ENCODE assay signal across 28 mouse cellular contexts in genomic region chr1:45890173-45890572, GRCm38 (mm10). TPM values are rescaled to one million over a fixed set of nuclear protein-coding genes. Genes with fewer than 3 reads are reported as not detected.
DNase-seq lines count a peak whose midpoint lies in the region; ATAC-seq and TF ChIP-seq lines count a peak whose summit lies in the region.
"Had no signal": no experiment of that assay in that cellular context is flagged by ENCODE, and none has a peak within 500 bp of the region (broad histone marks: within the 10 kb centered on the region; RNA-seq: fewer than 3 reads in every experiment).

Gene Gm5269 (minus strand): TSS chr1:45890273.

- TF ChIP-seq CTCF in stomach, postnatal 0 days (IDR thresholded peaks at IDR 0.05; ENCODE audit: low read depth), result no peak

- no peak within 1 kb of the TSS for H3K4me3 ChIP-seq in embryonic facial prominence, embryonic 13.5 days
- H3K4me3 ChIP-seq in embryonic facial prominence, embryonic 10.5 days, result no peak within 1 kb of the TSS
- H3K4me3 ChIP-seq in limb, embryonic 15.5 days, result no peak within 1 kb of the TSS
- no peak within 1 kb of the TSS for H3K4me3 ChIP-seq in limb, embryonic 10.5 days
- no peak within 1 kb of the TSS for H3K4me3 ChIP-seq in stomach, embryonic 15.5 days (replicated peaks)
- H3K4me3 ChIP-seq in stomach, postnatal 0 days (ENCODE audit: low read depth, low read length), result no peak within 1 kb of the TSS
- H3K4me3 ChIP-seq: erythroblast, embryonic 14.5 days; forebrain, embryonic 10.5 days; forebrain, embryonic 12.5 days had no signal

- no peaks in the 10 kb centered on the region for H3K9me3 ChIP-seq in embryonic facial prominence, embryonic 13.5 days
- H3K9me3 ChIP-seq in embryonic facial prominence, embryonic 10.5 days, result no peaks in the 10 kb centered on the region
- no peaks in the 10 kb centered on the region for H3K9me3 ChIP-seq in limb, embryonic 15.5 days
- H3K9me3 ChIP-seq in limb, embryonic 10.5 days (replicated peaks), result no peaks in the 10 kb centered on the region
- no peaks in the 10 kb centered on the region for H3K9me3 ChIP-seq in stomach, embryonic 15.5 days
- H3K9me3 ChIP-seq in stomach, postnatal 0 days (ENCODE audit: control insufficient read depth, low read length), result no peaks in the 10 kb centered on the region
- H3K9me3 ChIP-seq: forebrain, embryonic 10.5 days; forebrain, embryonic 12.5 days had no signal

- DNase-seq in embryonic facial prominence, embryonic 10.5 days (ENCODE audit: low spot score), result no peak
- no peak for DNase-seq in limb, embryonic 10.5 days (ENCODE audit: low spot score)
- no peak for DNase-seq in stomach, postnatal 0 days (ENCODE audit: low spot score)
- no peak for DNase-seq in cerebellum, postnatal 10 days
- DNase-seq in layer of hippocampus, adult 11-12 months (ENCODE audit: low spot score), result no peak
- DNase-seq: adrenal gland, adult 2 months; adrenal gland, postnatal 10 days; adrenal gland, postnatal 25 days; B cell, adult 2 months; cerebellum, adult 11 months; cerebellum, adult 18-20 months; cerebellum, adult 8-10 months; cerebellum, adult 9-11 months; cerebellum, postnatal 25 days had no signal

- TF ChIP-seq EP300 in stomach, postnatal 0 days (optimal IDR thresholded peaks at IDR 0.05), result no peak

- no peak for ATAC-seq in embryonic facial prominence, embryonic 13.5 days (ENCODE audit: insufficient number of reproducible peaks, insufficient read depth, low FRiP score, low TSS enrichment, low read depth)
- no peak for ATAC-seq in limb, embryonic 15.5 days (ENCODE audit: insufficient number of reproducible peaks, low FRiP score, low TSS enrichment, low read depth)
- ATAC-seq in stomach, embryonic 15.5 days (ENCODE audit: insufficient read depth, low FRiP score, low read depth), result no peak
- no peak for ATAC-seq in stomach, postnatal 0 days (ENCODE audit: low FRiP score, low TSS enrichment)
- ATAC-seq: CD4-positive, CD25-positive, alpha-beta regulatory T cell, adult 4 months; forebrain, embryonic 14.5 days; forebrain, embryonic 16.5 days had no signal

- no peak within 1 kb of the TSS for H3K9ac ChIP-seq in embryonic facial prominence, embryonic 13.5 days
- no peak within 1 kb of the TSS for H3K9ac ChIP-seq in limb, embryonic 15.5 days
- H3K9ac ChIP-seq in stomach, embryonic 15.5 days, result no peak within 1 kb of the TSS
- H3K9ac ChIP-seq in stomach, postnatal 0 days (ENCODE audit: low read length), result no peak within 1 kb of the TSS
- H3K9ac ChIP-seq: forebrain, embryonic 12.5 days had no signal

- no peaks in the 10 kb centered on the region for H3K4me1 ChIP-seq in embryonic facial prominence, embryonic 13.5 days
- no peaks in the 10 kb centered on the region for H3K4me1 ChIP-seq in embryonic facial prominence, embryonic 10.5 days
- H3K4me1 ChIP-seq in limb, embryonic 15.5 days, result no peaks in the 10 kb centered on the region
- peaks cover 14% of the 10 kb centered on the region for H3K4me1 ChIP-seq in limb, embryonic 10.5 days
- H3K4me1 ChIP-seq in stomach, embryonic 15.5 days, result no peaks in the 10 kb centered on the region
- no peaks in the 10 kb centered on the region for H3K4me1 ChIP-seq in stomach, postnatal 0 days (replicated peaks; ENCODE audit: control insufficient read depth, insufficient read depth)
- H3K4me1 ChIP-seq: forebrain, embryonic 10.5 days; forebrain, embryonic 12.5 days had no signal

- no peaks in the 10 kb centered on the region for H3K27me3 ChIP-seq in embryonic facial prominence, embryonic 13.5 days
- H3K27me3 ChIP-seq in embryonic facial prominence, embryonic 10.5 days (replicated peaks; ENCODE audit: low read depth, poor library complexity, severe bottlenecking), result no peaks in the 10 kb centered on the region
- no peaks in the 10 kb centered on the region for H3K27me3 ChIP-seq in limb, embryonic 15.5 days
- no peaks in the 10 kb centered on the region for H3K27me3 ChIP-seq in limb, embryonic 10.5 days (ENCODE audit: low read depth, poor library complexity, severe bottlenecking)
- no peaks in the 10 kb centered on the region for H3K27me3 ChIP-seq in stomach, embryonic 15.5 days (replicated peaks)
- no peaks in the 10 kb centered on the region for H3K27me3 ChIP-seq in stomach, postnatal 0 days (ENCODE audit: control insufficient read depth, insufficient read depth, low read length)
- H3K27me3 ChIP-seq: CH12.LX; forebrain, embryonic 12.5 days had no signal

- H3K27ac ChIP-seq in embryonic facial prominence, embryonic 13.5 days, result peak within 1 kb of the TSS; percentile 23; the same call in 1 of the 2 replicates
- no peak within 1 kb of the TSS for H3K27ac ChIP-seq in embryonic facial prominence, embryonic 10.5 days (replicated peaks)
- H3K27ac ChIP-seq in limb, embryonic 15.5 days, result peak within 1 kb of the TSS; percentile 54; the same call in 1 of the 2 replicates
- no peak within 1 kb of the TSS for H3K27ac ChIP-seq in limb, embryonic 10.5 days
- peak within 1 kb of the TSS; percentile 48; the same call in 1 of the 2 replicates for H3K27ac ChIP-seq in stomach, embryonic 15.5 days
- 0 out of 2 replicates have a peak within 1 kb of the TSS, but pooled peaks have one; percentile 53 for H3K27ac ChIP-seq in stomach, postnatal 0 days (replicated peaks)
- H3K27ac ChIP-seq: forebrain, embryonic 10.5 days; forebrain, embryonic 12.5 days had no signal

- no peak within 1 kb of the TSS for H3K4me2 ChIP-seq in embryonic facial prominence, embryonic 13.5 days
- H3K4me2 ChIP-seq in limb, embryonic 15.5 days, result no peak within 1 kb of the TSS
- no peak within 1 kb of the TSS for H3K4me2 ChIP-seq in stomach, embryonic 15.5 days
- no peak within 1 kb of the TSS for H3K4me2 ChIP-seq in stomach, postnatal 0 days (replicated peaks; ENCODE audit: low read depth)
- H3K4me2 ChIP-seq: forebrain, embryonic 12.5 days had no signal

- no peaks in the 10 kb centered on the region for H3K36me3 ChIP-seq in embryonic facial prominence, embryonic 13.5 days
- no peaks in the 10 kb centered on the region for H3K36me3 ChIP-seq in embryonic facial prominence, embryonic 10.5 days (replicated peaks)
- H3K36me3 ChIP-seq in limb, embryonic 15.5 days, result no peaks in the 10 kb centered on the region
- no peaks in the 10 kb centered on the region for H3K36me3 ChIP-seq in limb, embryonic 10.5 days
- no peaks in the 10 kb centered on the region for H3K36me3 ChIP-seq in stomach, embryonic 15.5 days
- no peaks in the 10 kb centered on the region for H3K36me3 ChIP-seq in stomach, postnatal 0 days (ENCODE audit: control insufficient read depth, insufficient read depth, low read length)
- H3K36me3 ChIP-seq: forebrain, embryonic 10.5 days; forebrain, embryonic 12.5 days had no signal

RNA-seq across cellular contexts. Expression of gene Gm5269, which starts in this region (rescaled TPM):
- polyA plus RNA-seq in embryonic facial prominence, embryonic 13.5 days (2015; fragmentation: Nextera tagmentation; extraction: Ambion mirVana), result not detected in 2 replicates
- not detected in 2 replicates for polyA plus RNA-seq in embryonic facial prominence, embryonic 10.5 days (2016; fragmentation: Nextera tagmentation; extraction: Ambion mirVana)
- not detected in 2 replicates for polyA plus RNA-seq in limb, embryonic 15.5 days (2015; fragmentation: Nextera tagmentation; extraction: Ambion mirVana)
- polyA plus RNA-seq in limb, embryonic 10.5 days (2016; fragmentation: Nextera tagmentation; extraction: Ambion mirVana), result not detected in 2 replicates
- not detected in 2 replicates for polyA plus RNA-seq in stomach, embryonic 15.5 days (2015; fragmentation: Nextera tagmentation; extraction: Ambion mirVana)
- not detected in 2 replicates for polyA plus RNA-seq in stomach, postnatal 0 days (2015; fragmentation: Nextera tagmentation; extraction: Ambion mirVana)
- polyA plus RNA-seq: adrenal gland, adult 2 months; brain, embryonic 14.5 days; CD4-positive, CD25-positive, alpha-beta regulatory T cell, adult 4 months; cortical plate, adult 2 months; embryonic facial prominence, embryonic 11.5 days; embryonic facial prominence, embryonic 14.5 days; erythroblast, embryonic 14.5 days; forebrain, embryonic 10.5 days; forebrain, embryonic 12.5 days; forebrain, embryonic 14.5 days; forebrain, embryonic 16.5 days had no signal

Comparison
In these comparisons a context has a peak if more than half of its experiments do, and no peak if none do; other contexts are left out.
1. H3K27ac ChIP-seq: peak in embryonic facial prominence, embryonic 13.5 days (single experiment), limb, embryonic 15.5 days (single experiment), stomach, embryonic 15.5 days (single experiment) and stomach, postnatal 0 days (single experiment); none in embryonic facial prominence, embryonic 10.5 days (single experiment) and limb, embryonic 10.5 days (single experiment).